In the genomic region with DNA sequence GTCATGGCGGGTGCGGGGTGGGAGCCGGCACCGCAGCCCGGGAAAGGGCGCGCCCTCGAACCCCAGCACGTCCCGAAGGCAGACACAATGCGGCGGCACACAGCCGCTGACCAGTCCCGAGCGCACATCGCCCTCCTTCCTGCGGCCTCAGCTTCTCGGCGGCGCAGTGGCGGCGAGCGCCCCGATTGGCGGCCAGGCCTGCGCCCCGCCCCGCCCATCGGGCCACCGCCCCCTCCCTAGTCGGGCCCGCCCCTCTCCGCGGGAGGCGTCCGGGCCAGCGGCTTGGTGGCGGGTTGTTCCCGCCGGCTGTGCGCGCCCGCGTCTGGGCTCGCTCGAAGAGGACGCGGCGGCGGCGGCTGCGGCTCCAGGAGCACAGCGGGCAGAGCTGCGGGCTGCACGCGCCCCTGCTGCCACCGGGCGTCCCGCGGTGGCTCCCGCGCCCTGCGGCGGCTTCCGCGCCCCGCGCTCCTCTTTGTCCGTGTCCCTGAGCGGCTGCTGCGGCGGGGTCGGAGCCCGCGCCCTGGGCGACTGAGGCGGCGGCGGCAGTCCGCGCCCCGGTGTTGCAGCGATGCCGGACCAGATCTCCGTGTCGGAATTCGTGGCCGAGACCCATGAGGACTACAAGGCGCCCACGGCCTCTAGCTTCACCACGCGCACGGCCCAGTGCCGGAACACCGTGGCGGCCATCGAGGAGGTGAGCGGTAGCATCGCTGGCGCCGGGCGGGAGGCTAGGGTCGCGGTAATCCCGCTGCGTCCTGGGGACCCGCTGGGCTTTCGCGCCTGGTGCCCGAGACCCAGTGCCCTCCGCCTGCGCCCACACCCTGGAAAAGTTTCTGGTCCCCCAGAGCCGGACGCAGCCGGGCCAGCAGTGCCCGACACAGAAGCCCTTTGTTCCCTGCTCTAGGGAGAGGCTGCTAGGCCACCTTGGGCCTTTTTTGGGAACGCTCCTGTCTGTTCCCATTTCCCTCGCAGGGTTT, we compare ENCODE assay signal across 8 mouse cellular contexts.
DNase-seq lines count a peak whose midpoint lies in the region; ATAC-seq lines count a peak whose summit lies in the region.

No protein-coding gene starts in this region.

- H3K9me3 ChIP-seq in intestine, embryonic 15.5 days: no peaks in the 10 kb centered on the region
- no peaks in the 10 kb centered on the region for H3K9me3 ChIP-seq in midbrain, embryonic 10.5 days (replicated peaks)

- peak overlapping the region; percentile 78 for H3K9ac ChIP-seq in intestine, embryonic 15.5 days

- no peaks in the 10 kb centered on the region for H3K4me1 ChIP-seq in intestine, embryonic 15.5 days (replicated peaks)
- peaks cover 21% of the 10 kb centered on the region for H3K4me1 ChIP-seq in midbrain, embryonic 10.5 days

- WGBS in intestine, embryonic 15.5 days: 0% methylated on average over 103 of the region's 118 CpGs
- WGBS in midbrain, embryonic 10.5 days: under 1% methylated on average over 116 of the region's 118 CpGs

- ATAC-seq in intestine, embryonic 15.5 days: peak; percentile 100

- DNase-seq in adrenal gland, postnatal 10 days: peak; percentile 93
- peak; percentile 78 for DNase-seq in embryo, embryonic 11.5 days (ENCODE audit: low read depth, low spot score)
- DNase-seq in gastrocnemius, postnatal 36 days: peak; percentile 71 to 79
- DNase-seq in left cerebral cortex, postnatal 4 days: peak; percentile 87
- DNase-seq in midbrain, embryonic 10.5 days (ENCODE audit: low spot score): peak; percentile 90
- DNase-seq in right cerebral cortex, postnatal 4 days: peak; percentile 81
- peak; percentile 86 for DNase-seq in yolk sac, embryonic 10.5 days (ENCODE audit: low spot score)

- H3K36me3 ChIP-seq in intestine, embryonic 15.5 days: no peaks in the 10 kb centered on the region
- no peaks in the 10 kb centered on the region for H3K36me3 ChIP-seq in midbrain, embryonic 10.5 days

- H3K4me3 ChIP-seq in intestine, embryonic 15.5 days (replicated peaks): peak overlapping the region; percentile 85
- peak overlapping the region; percentile 87 for H3K4me3 ChIP-seq in midbrain, embryonic 10.5 days

- H3K4me2 ChIP-seq in intestine, embryonic 15.5 days (replicated peaks): peak overlapping the region; percentile 83

- H3K27ac ChIP-seq in intestine, embryonic 15.5 days: peak overlapping the region; percentile 73
- H3K27ac ChIP-seq in midbrain, embryonic 10.5 days (replicated peaks): peak overlapping the region; percentile 96

- no peaks in the 10 kb centered on the region for H3K27me3 ChIP-seq in intestine, embryonic 15.5 days (replicated peaks)
- no peaks in the 10 kb centered on the region for H3K27me3 ChIP-seq in midbrain, embryonic 10.5 days (ENCODE audit: low read depth, poor library complexity, severe bottlenecking)

- intact Hi-C loops in gastrocnemius, postnatal 36 days (cut with DNase I): loop anchor here (5.0 kb wide), 1 partner anchor 116 kb away; no protein-coding TSS in a partner anchor
- intact Hi-C loops in left cerebral cortex, postnatal 4 days (cut with DNase I): loop anchor here (5.0 kb wide), 1 partner anchor 116 kb away; no protein-coding TSS in a partner anchor

Comparison
In these comparisons a context has a peak if more than half of its experiments do, and no peak if none do; other contexts are left out.
1. Peak in every context shown above with its lines: DNase-seq, ATAC-seq, H3K4me3 ChIP-seq and H3K27ac ChIP-seq.